Mouse (Mus musculus): ENCODE data around the gene Fhl1.

The Fhl1 gene

DNA sequence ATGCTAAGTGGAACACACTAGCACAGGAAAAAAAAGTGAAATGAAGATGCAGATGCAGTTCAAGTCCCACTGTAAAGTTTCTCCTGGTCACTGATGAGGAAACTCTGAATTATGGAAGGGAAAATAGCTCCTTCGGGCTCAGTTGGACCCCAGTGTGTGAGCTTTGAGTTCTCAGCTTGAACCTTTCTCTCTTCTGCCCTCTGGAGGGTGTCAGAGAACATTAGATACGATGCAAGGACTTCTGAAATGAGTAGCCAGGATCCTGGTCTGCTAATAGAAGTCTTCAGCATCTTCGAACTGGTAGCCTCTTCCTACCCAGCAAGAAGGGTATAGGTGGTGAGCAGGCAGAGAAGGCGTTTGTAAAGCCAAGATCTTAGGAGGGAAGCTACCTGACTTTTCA, 19.9 kb downstream of the Fhl1 start:
- in situ Hi-C loops (cut with MboI, MseI): no loop called here

DNA sequence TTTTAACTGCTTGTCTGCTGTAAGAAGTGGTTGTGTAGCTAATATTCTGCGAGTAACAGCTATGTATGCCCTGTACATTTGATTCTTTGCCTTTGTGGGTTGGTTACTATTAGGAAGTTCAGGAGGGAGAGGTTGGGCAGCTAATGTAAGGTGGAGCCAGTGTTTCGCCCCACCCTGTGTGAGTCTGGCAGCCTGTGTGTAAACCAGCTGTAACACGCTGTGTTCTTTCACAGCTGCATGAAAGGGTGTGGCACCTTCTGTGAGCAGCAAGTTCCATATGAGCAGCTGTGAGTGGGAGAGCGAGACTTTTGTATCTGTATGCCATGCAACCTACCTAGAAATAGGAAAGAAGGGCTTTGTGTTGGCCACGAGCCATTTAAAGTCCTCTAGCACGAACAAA, 20.6 kb downstream of the Fhl1 start:
- in situ Hi-C loops (cut with MboI, MseI): no loop called here

DNA sequence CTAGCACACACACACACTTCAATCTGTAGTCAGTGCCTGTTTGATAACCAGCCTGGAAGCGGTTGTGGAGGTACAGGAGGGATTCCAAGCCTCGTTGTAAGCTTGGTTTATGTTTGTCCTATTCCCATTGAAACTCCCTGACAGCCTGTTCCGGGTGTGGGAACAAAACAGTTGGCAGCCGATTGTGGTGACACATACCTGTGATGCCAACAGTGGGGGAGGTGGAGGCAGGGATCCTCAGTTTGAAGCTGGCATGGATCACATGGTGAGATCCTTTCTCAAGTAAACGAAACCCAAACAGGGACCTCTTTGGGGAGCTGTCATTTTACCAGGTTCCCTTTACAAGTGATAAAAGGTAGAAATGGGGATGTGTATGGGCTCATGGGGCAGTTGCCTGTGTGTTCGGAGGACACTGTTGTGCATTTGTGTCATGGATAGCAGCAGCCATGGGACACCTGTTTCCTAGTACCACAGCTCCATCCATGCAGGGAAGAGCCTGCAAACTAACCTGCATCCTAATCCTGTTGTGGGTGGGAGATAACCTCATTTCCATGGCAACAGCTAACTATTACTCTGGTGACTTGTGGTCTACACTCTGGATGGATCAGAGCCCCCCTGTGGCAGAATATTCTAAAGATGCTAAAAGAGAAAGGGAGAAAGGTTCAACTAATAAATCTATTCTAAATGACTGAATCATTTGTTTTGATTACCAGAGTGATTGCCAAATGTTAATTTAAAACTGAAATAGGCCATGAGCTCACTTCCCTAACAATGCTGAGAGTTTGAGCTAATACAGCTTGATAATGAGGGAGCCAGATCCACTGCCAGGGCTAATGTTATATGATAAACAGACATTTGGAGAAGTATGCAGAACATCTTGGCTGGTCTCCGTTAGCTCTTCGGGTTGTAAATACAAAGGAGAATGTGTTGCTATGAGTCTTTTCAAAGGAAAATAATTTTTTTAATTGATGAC, 22.0 kb downstream of the Fhl1 start:
- in situ Hi-C loops (cut with MboI, MseI): no loop called here

DNA sequence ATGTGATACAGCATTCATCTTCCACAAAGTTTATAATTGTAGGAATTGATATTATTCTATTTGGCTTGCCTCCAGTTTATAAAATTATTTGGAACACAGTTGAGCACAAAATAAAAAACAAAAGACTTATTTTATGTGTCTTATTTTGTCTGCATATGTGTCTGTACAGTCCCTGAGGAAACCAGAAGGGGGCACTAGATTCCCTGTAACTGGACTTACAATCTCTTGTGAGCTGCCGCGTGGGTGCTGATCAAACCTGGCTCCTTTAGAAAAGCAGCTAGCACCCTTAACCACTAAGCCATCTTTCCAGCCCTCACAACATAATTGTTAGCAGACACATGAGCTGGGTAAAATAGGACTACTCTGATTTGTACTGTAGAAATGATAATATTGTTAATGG, 24.1 kb downstream of the Fhl1 start:
- in situ Hi-C loops (cut with MboI, MseI): no loop called here

DNA sequence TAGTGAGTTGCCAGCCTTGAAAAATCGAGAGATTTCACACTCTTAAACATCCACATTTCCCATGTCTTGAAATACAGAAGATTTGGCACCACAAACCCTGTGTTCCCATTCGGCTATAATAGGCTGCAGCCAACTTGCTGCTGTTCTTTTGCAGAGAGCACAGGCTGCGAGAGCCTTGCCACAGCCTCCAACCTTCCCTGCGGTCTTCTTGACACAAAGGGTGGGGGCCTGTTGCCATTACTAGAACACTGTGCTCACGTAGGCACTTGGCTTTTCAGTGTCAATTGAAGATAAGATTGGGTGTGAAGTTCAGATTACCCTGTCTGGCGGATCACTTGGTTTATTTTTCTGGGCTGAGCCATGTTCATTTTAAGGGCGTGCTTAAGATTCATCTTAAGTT, 24.8 kb downstream of the Fhl1 start:
- in situ Hi-C loops (cut with MboI, MseI): no loop called here

DNA sequence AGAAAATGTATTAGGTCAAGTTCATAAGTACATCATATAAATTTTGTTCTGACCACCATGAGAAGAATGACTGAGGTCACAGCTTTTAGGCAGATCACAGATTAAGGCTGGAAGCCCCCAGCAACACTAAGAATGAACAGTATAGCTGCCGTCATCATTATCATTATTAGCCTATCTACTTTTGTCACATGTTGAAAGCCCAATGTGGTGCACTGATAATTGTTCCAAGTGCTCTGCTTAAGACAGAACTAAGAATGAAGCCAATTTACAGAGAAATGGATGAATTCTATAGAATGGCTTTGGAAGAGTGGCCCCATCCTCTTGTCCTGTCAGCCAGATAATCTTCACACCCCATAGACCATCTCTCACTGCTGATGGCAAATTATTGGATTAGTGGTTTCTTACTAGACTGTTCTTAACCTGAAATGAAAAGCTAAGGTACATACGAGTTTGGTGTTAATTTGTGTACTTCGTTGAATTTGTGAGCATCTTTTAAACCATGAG, 28.7 kb downstream of the Fhl1 start:
- in situ Hi-C loops (cut with MboI, MseI): no loop called here

DNA sequence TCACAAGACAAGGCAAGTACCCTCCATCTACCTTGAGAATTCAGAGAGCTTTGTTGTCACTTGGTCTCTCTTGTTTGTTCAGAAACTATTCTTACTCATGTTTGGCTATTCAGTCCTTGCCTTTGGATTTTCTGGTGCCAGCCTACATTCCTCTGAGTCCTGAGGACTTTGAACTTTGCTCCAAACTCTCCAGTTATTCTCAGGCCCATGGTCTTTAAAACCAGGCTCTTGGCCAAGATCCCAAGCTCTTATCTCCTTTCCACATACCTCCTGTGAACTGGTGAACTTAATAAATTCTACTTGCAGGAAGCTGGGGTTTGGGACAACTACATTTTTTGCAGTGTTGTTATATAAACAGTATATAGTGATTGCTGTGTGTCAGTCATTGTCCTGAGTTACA, 38.3 kb downstream of the Fhl1 start:
- in situ Hi-C loops (cut with MboI, MseI): no loop called here

DNA sequence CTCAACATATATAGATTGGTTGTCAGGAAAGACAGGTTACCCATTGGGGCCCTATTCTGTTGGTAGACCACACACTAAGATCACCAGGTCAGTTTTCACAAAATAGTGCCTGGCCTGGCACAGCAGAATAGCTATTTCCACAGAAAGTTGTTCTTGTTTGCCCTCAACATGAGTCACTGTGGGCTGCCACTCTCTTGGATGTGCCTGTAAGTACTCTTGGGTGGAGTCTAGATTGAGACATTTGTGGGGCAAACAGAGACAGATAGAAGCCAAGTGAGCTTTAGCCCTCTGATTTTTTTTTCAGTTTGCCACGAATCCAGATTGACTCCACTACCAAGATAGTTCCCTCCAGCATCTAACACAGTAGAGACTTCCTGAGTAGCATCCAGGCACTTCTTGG, 40.2 kb downstream of the Fhl1 start:
- in situ Hi-C loops (cut with MboI, MseI): no loop called here

DNA sequence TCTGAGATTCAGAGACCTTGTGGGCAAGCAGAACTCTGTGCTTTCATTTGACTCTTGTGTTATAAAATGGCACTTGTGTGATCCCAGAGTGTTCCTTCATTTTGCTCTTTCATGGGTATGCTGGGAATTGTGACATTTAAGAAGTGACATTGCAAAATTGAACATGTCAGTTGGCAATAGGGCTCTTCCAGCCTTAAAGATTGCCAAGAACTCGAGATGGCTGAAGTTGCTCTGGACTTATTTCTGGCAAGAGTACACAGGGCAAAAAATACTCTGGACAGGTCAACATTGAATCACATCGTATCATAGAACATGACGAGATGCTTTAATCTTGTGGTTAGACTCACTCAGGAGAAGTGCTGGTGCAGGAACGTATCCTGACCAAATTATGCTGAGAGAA, 41.7 kb downstream of the Fhl1 start:
- in situ Hi-C loops (cut with MboI, MseI): no loop called here

DNA sequence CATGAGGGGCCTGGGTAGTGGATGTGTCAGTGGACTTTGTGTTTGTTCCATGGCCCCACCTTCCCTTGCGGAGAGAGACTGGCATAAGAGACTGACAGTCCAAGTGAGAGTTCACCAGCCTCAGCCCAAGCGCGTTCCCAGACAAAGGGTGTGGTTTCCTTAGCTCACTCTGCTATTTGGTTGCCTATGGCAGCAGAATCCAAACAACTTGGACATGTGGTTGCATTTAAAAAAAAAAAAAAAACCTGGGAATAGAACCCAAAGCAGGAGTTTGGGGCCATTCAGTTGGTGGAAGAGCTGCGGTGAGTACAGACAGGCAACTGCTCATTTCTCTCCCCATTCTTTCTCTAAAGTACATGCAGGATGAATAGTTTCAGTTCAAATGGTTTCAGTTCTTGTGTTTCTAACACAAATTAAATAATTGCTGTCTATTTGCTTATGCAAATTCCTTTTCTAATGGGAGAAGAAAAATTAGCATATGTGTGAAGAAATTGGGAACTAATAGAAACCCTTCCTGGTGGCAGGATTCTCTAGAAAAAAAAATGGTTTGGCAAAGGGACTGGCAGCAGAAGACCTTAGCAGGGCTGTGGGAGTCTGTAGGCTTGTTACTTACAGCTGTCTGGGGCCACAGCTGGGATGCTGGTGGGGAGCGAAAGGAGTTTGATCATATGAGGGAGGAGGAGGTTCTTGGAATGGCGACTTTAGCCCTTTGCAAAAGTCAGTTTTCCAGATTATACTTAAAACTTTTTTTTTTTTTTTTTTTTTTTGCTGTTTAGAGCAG, 54.9 kb downstream of the Fhl1 start:
- in situ Hi-C loops (cut with MboI, MseI): loop anchor here in 1 of 2 experiments (5.0 kb wide), 1 partner anchor 249 kb away; no protein-coding TSS in a partner anchor

DNA sequence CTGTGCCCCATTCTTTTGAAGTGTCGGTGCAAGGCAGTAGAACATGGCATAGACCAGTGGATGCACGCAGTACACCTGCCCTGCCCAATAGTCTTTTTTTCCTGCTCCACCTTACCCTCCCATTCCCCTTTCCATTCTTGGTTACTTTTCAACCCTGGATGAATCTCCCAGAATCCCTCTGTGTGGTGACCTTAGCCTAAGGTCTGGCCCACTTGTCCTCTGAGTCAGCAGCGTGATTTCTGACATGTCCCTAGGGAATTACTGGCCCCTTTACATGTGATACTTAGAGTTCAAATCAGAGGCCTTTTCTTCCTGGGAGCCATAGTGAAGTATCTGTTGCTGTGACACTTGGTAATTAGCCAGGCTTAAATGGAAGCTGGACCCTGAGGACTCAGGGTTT, 55.9 kb downstream of the Fhl1 start:
- in situ Hi-C loops (cut with MboI, MseI): loop anchor here in 1 of 2 experiments (5.0 kb wide), 1 partner anchor 250 kb away; no protein-coding TSS in a partner anchor

DNA sequence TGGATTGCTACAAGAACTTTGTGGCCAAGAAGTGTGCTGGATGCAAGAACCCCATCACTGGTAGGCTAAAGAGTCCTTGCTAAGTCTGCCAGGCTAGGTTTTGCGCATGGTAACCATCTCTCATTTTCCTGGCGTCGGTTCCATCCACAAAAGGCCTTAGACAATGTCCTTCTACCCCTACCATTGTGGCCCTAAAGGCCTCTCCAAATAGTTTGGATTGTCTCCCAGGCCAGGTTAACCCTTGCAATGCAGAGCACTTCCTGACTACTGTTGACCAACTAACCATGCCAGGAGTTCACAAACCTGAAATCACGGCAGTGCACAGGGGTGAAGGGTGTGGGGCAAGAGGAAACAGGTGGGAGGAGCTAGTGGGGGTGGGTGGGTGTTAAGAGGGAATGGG, 59.0 kb downstream of the Fhl1 start:
- in situ Hi-C loops (cut with MboI, MseI): loop anchor here in 1 of 2 experiments (10.0 kb wide), 1 partner anchor 226 kb away; no protein-coding TSS in a partner anchor

DNA sequence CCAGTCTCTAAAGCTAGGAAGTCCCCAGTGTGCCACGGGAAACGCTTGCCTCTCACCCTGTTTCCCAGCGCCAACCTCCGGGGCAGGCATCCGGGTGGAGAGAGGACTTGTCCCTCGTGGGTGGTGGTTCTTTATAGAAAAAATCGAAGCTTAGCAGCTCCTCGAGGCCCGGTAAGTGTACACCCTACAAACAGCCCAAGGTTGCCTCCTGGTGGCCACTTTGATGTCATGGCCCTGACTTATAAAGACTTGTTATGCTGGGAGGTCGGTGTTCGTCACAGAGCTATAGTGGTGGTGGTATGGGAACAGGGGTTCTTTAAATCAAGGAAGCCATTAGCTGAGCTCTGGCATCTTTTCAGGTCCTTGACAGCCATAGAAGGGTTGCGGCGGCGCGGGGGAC, 59.7 kb downstream of the Fhl1 start:
- in situ Hi-C loops (cut with MboI, MseI): loop anchor here in 1 of 2 experiments (10.0 kb wide), 1 partner anchor 226 kb away; no protein-coding TSS in a partner anchor

DNA sequence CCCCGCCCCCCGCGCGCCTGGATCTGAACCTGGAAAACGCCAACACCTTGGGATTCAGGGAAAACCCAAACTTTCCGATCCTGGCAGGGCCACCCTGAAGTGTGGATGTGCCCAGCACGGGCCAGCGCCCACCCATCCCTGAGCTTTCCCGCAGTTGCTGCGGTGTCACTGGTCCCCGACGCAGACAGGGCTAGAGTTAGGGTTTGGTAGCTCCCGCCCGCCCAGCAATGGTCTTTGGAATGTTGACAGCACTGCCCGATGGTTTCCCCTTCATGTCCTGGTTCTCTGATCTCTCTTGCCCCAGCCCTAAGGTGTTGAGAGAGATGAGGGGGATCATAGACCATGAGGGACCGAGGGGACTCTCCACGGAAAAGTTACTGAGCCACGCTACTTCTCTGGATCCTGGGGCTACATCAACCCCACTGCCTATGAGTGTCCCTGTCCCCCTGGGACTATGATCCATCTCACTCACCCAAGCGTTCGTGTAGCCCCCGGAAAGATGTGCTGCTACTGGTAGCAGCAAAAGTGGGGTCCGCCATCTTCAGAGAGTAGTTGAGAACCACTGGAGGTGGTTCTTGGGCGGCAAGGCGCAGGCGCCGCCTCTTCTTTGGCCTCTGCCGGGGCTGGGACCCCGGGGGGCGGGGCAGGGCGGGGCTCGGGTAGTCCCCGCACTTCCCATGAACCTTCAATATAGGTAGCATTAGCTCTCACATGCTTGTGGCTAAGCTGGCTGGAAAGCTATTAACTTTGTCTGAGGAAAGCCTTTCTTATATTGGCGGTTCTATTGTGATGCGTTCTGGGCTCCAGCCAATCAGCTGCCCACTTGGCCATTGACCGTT, 90.4 kb downstream of the Fhl1 start, which contains the start of gene Map7d3:
Gene Map7d3 (minus strand): TSS at position 562 of the 839 bp plus-strand sequence.
- in situ Hi-C loops (cut with MboI, MseI): no loop called here

DNA sequence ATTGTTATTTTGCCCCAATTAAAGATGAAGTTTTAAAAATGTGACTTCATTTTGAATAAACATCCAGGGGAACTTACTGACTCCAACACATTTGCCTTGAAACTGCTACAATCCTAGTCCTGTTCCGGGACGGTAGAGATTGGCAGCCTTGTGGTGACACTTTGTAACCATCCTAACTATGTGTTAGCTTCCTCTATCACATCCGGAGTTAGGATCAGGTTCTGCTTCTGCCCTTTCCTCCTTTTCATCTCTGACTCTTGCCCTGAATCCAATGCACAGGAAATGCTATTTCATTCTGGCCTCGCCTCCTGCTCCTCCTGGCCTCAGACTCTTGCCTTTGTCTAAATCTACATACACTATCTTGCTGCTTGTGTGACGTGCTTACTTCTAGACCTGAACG, 95.9 kb downstream of the Fhl1 start:
- in situ Hi-C loops (cut with MboI, MseI): no loop called here

DNA sequence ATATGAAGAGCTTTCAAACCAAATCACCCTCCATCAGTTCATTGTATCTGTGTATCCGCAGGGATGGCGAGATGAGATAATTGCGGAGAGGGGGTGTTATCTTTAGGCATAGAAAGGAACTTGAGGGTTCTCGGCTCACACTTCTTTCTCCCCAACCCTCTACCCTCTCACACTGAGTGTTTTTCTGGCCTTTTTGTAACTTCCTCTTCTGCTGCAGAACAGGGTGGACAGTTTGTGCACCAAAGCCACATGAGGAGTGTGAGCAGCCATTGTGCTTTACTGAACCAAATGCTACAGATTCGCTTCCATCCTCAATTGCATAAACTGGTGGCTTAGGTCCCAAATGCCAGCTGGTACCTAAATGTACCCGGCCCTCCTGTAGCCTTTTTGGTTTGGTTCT, 104.3 kb downstream of the Fhl1 start:
- in situ Hi-C loops (cut with MboI, MseI): no loop called here

DNA sequence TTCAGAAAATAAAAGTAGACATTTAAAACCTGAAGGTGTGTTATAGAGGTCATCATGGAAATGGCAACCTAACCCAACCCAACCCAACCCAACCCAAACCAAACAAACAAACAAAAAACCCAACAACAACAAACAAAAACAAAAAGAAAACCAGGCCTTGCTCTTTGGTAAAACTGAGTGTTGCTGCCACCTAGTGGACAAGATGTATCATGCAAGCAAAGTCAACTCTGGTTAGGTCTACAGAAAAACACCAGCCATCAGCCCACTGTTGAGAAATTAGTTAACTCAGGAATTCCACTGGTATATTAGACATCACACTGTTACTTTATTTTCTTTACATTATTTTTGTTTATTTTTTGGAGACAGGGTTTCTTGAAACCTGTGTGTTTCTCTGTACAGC, 107.8 kb downstream of the Fhl1 start:
- in situ Hi-C loops (cut with MboI, MseI): no loop called here

DNA sequence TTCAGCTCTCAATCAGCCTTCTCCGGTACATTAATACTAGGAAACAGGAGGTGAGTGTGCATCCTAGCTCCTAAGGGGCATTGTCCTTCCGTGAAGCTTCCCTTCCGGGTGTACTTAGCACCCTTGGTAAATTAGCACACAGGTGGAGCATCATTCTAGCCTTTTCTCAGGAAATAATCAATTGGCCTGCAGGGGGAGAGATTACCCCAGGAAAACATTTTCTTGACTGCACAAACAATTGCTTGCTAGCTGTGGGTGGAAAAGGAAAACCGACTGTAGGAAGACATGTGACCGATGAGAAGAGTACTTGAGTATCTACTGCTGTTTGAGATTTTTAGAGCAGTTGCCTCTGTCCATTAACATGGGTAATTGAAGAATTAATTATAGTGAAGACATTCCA, 109.7 kb downstream of the Fhl1 start:
- in situ Hi-C loops (cut with MboI, MseI): no loop called here
